Mouse (Mus musculus): ENCODE measurements around the gene Ciz1. TPM values are rescaled to one million over a fixed set of nuclear protein-coding genes. Genes with fewer than 3 reads are reported as not detected.

Gene Ciz1
- polyA plus RNA-seq, 1 experiment from 2014 or later: 47.5 TPM

DNA sequence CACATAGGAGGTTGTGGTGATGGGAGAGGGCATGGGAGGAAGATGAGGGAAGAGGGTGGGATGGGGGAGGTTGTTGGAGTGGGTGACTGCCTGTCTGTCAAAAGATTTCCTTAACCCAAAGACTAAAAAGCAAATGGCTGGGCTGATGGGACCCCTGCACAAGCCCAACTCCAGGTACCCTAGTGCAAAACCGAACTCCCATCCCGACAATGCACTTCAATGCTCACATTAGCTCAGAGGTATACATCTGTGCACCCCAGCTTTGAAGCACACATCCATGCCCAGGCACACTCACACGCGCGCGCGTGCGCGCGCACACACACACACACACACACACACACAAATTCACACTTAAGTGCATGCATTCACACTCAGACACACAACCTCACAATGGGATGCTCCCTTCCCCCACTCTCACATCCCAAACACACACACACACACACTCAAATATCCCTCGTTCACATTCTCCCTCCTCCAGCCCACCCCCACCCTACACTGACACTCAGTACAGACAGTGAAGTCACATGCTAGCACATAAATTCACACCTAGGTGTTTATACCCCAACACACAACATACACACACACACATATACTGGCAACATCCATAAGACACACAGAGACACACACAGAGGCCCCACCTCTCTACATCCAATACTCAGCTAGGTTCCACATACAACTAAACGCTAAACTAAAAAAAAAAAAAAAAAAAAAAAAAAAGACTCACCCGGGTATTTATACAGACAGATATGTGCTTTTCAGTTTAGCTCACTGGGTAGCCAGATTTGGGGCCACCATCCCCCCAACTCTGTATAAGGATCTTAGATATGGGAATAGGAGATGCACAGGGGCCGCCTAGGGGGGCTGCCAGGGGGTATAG, 33.2 kb upstream of the Ciz1 start:
- 82% methylated on average over 14 of the region's 14 CpGs for whole genome bisulfite sequencing
- Histone ChIP-seq H3K4me3 (replicated peaks; ENCODE audit: low read length) (peak overlapping the region; percentile 14), H3K4me1 (replicated peaks; ENCODE audit: control insufficient read depth, insufficient read depth, low read length) (peaks cover 28% of the 10 kb centered on the region), H3K36me3 (replicated peaks; ENCODE audit: control insufficient read depth, insufficient read depth) (peaks cover 52% of the 10 kb centered on the region), H3K4me2 (replicated peaks) (peak overlapping the region; percentile 40), H3K27me3 (ENCODE audit: control insufficient read depth, insufficient read depth, low read length) (peaks cover 5% of the 10 kb centered on the region; the same call in 1 of the 2 replicates), H3K9me3 (ENCODE audit: control insufficient read depth, low read length) (no peaks in the 10 kb centered on the region), H3K9ac (peak overlapping the region; percentile 20; the same call in 1 of the 2 replicates), H3K27ac (peak overlapping the region; percentile 24; the same call in 1 of the 2 replicates)
- DNase-seq (ENCODE audit: low spot score) (no peak), ATAC-seq (ENCODE audit: low FRiP score) (no peak)

DNA sequence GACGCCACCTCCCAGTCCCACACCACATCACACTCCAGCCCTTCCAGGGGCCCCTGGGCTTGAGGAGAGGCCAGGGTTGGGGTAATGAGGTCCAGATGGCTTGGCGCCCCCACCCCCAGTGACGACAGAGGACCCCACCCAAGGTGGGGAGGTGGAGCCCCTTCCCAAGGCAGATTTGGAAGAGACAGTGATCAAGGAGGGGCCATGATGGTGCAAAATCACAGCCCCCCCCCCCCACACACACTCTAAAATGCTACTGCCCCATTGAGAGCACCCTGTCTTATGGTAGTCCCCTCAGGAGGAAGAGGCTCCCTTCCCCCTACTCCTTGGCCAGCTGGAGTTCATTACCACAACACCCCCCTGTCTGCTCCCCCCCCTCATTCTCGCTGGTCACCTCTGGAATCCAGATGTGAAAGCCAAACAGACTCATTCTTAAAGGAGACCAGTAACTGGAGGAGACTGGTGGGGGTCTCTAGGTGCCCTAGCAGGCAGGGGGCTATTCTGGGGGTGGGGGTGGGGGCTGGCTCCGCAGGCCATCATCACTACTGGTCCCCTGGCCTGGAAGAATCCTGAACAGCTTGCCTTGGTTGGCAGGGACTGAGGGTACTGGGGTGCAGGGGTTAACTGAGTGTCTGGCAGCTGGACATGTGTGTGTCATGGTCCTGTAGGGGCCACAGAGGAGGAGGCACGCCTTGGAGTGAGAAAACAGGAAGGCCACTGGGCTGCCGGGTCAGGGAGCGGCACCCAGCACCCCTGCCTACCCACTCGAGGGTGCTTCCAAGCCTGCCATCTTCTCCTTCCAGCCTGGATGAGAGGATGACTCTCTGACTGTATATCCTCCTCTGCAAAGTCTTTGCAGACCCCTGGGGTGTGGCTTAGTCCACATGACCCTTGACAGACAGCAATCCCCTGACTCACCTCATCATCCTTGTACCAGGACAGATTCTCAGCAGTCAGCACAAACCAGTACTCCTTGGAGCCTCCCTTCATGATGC, 32.2 kb upstream of the Ciz1 start:
- peaks cover 28% of the 10 kb centered on the region for H3K4me1 ChIP-seq (replicated peaks; ENCODE audit: control insufficient read depth, insufficient read depth, low read length)
- DNase-seq (ENCODE audit: low spot score): no peak
- peaks cover 50% of the 10 kb centered on the region for H3K36me3 ChIP-seq (replicated peaks; ENCODE audit: control insufficient read depth, insufficient read depth)
- peaks cover 2% of the 10 kb centered on the region; the same call in 1 of the 2 replicates for H3K27me3 ChIP-seq (ENCODE audit: control insufficient read depth, insufficient read depth, low read length)
- ATAC-seq (ENCODE audit: low FRiP score): no peak
- H3K4me2 ChIP-seq (replicated peaks): no peak overlapping the region
- H3K4me3 ChIP-seq (replicated peaks; ENCODE audit: low read length): no peak overlapping the region
- H3K9me3 ChIP-seq (ENCODE audit: control insufficient read depth, low read length): no peaks in the 10 kb centered on the region
- WGBS: 59% methylated on average over 9 of the region's 9 CpGs
- H3K27ac ChIP-seq: no peak overlapping the region
- H3K9ac ChIP-seq: 0 out of 2 replicates have a peak overlapping the region, but pooled peaks have one; percentile 20

DNA sequence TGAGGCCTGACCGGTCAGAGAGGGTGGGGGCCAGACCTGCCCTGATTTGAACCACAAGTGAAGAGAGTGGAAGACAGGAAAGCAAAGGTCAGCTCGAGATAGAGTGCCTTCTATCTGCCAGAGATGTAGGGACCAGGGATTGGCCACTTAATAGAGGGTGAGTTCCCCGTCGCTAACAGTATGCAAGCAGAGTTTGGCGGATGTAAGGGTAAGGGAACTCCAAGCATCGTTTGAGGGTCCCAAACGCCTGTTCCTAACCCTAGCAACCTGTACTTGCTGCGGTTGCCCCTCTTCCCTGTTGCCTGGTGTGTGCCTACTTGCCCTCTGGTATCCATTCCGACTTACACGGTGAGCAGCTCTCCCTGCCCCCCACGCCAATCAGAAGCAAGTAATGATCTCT, 31.4 kb upstream of the Ciz1 start:
- H3K36me3 ChIP-seq (replicated peaks; ENCODE audit: control insufficient read depth, insufficient read depth): peaks cover 50% of the 10 kb centered on the region
- DNase-seq (ENCODE audit: low spot score) (no peak), ATAC-seq (ENCODE audit: low FRiP score) (no peak)
- H3K9me3 ChIP-seq (ENCODE audit: control insufficient read depth, low read length): no peaks in the 10 kb centered on the region
- no peak overlapping the region for H3K4me3 ChIP-seq (replicated peaks; ENCODE audit: low read length)
- 70% methylated on average over 11 of the region's 11 CpGs for WGBS
- no peak overlapping the region for H3K4me2 ChIP-seq (replicated peaks)
- no peak overlapping the region for H3K9ac ChIP-seq
- H3K27me3 ChIP-seq (ENCODE audit: control insufficient read depth, insufficient read depth, low read length): no peaks in the 10 kb centered on the region
- H3K27ac ChIP-seq: no peak overlapping the region
- H3K4me1 ChIP-seq (replicated peaks; ENCODE audit: control insufficient read depth, insufficient read depth, low read length): peaks cover 28% of the 10 kb centered on the region

DNA sequence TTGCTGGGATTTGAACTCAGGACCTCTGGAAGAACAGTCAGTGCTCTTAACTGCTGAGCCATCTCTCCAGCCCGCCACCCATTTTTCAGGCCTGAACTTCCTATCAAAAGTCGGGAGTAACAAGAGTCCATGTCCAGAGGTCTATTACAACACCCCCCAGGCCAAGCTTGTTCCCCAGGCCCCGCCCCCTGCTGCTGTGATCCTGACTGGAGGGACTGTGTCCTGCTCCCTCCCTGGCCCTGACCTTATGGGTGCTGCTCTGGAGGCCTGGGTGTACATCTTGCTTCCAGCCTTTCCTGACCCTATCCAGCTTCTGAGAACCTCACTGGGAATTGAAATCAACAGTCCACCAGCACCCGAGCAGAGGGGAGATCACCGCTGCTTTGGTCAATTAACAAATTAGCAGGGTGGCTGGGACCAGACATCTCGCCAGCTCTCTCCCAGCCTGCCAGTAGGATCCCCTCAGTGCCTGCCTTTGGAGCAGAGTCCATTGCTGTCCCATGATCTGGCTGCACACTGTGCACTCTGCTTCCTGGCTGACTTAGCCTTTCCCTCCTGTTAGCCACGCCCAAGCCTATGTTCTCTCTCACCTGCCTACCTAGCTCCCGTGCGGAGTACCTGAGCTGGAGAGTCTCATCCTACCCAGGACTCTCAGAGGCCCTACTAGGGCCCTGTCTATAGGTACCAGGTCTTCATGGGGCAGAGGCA, 30.4 kb upstream of the Ciz1 start:
- peak overlapping the region; percentile 89 for H3K27ac ChIP-seq
- H3K9ac ChIP-seq: no peak overlapping the region
- peaks cover 50% of the 10 kb centered on the region for H3K36me3 ChIP-seq (replicated peaks; ENCODE audit: control insufficient read depth, insufficient read depth)
- H3K4me3 ChIP-seq (replicated peaks; ENCODE audit: low read length): no peak overlapping the region
- ATAC-seq (ENCODE audit: low FRiP score) (no peak), DNase-seq (ENCODE audit: low spot score) (no peak)
- peaks cover 28% of the 10 kb centered on the region for H3K4me1 ChIP-seq (replicated peaks; ENCODE audit: control insufficient read depth, insufficient read depth, low read length)
- H3K27me3 ChIP-seq (ENCODE audit: control insufficient read depth, insufficient read depth, low read length): no peaks in the 10 kb centered on the region
- H3K9me3 ChIP-seq (ENCODE audit: control insufficient read depth, low read length): no peaks in the 10 kb centered on the region
- 72% methylated on average over 9 of the region's 9 CpGs for WGBS
- H3K4me2 ChIP-seq (replicated peaks): no peak overlapping the region

DNA sequence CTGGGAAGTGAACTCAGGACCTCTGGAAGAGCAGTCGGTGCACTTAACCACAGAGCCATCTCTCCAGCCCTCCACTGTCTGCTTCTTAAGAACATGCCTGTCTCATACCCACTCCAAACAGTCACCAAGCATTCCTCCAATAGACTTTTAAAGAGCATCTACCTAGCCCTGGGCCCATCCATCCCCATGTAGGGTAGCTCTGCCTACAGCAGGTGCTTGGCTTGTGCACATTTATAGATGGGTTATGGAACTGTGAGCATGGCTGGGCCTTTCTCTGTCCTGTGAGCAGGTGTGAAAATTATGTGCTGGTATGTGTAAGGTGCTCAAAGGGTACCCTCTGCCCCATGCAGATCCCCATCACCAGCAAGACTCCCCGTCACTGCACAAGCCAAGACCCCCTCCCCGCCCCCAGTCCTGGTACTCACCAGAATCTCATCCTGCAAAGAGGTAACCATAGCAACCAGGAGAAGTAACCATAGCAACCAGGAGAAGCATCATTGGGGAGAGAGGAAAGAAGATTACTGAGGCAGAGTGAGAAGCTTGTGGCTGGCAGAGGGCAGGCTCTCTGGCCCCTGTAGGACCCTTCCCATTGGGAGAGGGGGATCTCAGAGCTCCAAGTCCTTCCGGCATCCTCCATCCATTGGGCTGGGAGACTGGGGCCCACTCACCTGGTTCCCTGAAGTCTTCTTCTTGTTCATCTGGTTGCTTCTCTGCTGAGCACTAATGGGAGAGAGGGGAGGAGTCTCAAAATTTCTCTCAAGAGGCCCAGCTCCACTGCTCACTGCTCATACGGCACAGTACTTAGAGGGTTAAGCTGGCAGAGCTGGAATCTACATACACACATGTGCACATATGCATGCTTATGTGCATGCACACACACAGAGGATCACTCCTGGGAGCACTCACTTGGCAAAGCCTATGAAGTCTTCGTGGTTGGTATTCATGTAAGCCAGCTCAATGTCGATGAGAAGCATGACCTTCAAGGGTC, 29.1 kb upstream of the Ciz1 start:
- H3K27me3 ChIP-seq (ENCODE audit: control insufficient read depth, insufficient read depth, low read length): no peaks in the 10 kb centered on the region
- WGBS: 37% methylated on average over 7 of the region's 7 CpGs
- H3K4me3 ChIP-seq (replicated peaks; ENCODE audit: low read length): no peak overlapping the region
- peaks cover 25% of the 10 kb centered on the region for H3K4me1 ChIP-seq (replicated peaks; ENCODE audit: control insufficient read depth, insufficient read depth, low read length)
- H3K9ac ChIP-seq: peak overlapping the region; percentile 32
- peak; percentile 84 for ATAC-seq (ENCODE audit: low FRiP score)
- no peaks in the 10 kb centered on the region for H3K9me3 ChIP-seq (ENCODE audit: control insufficient read depth, low read length)
- DNase-seq (ENCODE audit: low spot score): peak; percentile 76
- H3K36me3 ChIP-seq (replicated peaks; ENCODE audit: control insufficient read depth, insufficient read depth): peaks cover 47% of the 10 kb centered on the region
- H3K4me2 ChIP-seq (replicated peaks): peak overlapping the region; percentile 17
- peak overlapping the region; percentile 89 for H3K27ac ChIP-seq

DNA sequence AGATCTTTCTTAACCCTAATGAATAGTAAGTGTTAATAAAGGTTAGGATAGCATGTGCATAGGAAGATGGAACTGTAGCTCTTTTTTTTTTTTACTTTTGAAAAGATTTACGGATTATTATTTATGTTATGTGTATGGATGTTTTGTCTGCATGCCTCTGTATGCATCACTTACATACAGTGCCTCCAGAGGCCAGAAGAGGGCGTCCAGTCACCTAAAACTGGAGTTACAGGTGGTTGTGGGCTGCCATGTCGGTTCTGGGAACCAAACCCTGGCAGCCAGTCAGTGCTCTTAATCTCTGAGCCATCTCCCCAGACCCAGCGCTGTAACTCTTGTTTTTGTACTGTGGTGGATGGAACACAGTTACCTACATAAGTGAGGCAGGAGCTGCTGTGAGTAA, 27.8 kb upstream of the Ciz1 start:
- no peak for DNase-seq (ENCODE audit: low spot score)
- Histone ChIP-seq H3K27me3 (ENCODE audit: control insufficient read depth, insufficient read depth, low read length) (no peaks in the 10 kb centered on the region), H3K4me2 (replicated peaks) (no peak overlapping the region), H3K9ac (no peak overlapping the region), H3K36me3 (replicated peaks; ENCODE audit: control insufficient read depth, insufficient read depth) (peaks cover 45% of the 10 kb centered on the region), H3K4me1 (replicated peaks; ENCODE audit: control insufficient read depth, insufficient read depth, low read length) (peaks cover 18% of the 10 kb centered on the region), H3K4me3 (replicated peaks; ENCODE audit: low read length) (no peak overlapping the region), H3K27ac (peak overlapping the region; percentile 89; the same call in 1 of the 2 replicates), H3K9me3 (ENCODE audit: control insufficient read depth, low read length) (no peaks in the 10 kb centered on the region)
- ATAC-seq (ENCODE audit: low FRiP score): no peak
- 62% methylated on average over 4 of the region's 4 CpGs for WGBS

DNA sequence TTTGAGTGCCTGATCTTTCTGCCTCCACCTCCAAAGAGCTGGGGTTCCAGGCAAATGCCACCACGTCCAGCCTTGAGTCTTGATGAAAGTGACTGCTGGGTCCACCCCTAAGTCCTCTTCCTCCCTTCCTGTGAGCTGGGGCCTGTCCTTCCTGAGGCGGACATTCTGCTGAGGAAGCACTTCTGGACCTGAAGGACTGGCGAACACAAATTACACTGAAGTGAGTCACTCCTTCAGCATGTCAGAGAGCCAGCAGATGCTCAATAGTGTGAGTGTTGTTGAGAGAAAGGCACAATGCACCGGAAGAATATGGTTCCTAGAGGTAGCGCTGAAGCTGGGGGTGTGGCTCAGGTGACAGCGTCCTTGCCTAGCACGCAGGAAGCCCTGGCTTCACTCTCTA, 26.8 kb upstream of the Ciz1 start:
- Histone ChIP-seq H3K4me1 (replicated peaks; ENCODE audit: control insufficient read depth, insufficient read depth, low read length) (peaks cover 18% of the 10 kb centered on the region), H3K36me3 (replicated peaks; ENCODE audit: control insufficient read depth, insufficient read depth) (peaks cover 38% of the 10 kb centered on the region), H3K9me3 (ENCODE audit: control insufficient read depth, low read length) (no peaks in the 10 kb centered on the region), H3K27ac (no peak overlapping the region), H3K9ac (no peak overlapping the region), H3K4me2 (replicated peaks) (no peak overlapping the region), H3K27me3 (ENCODE audit: control insufficient read depth, insufficient read depth, low read length) (no peaks in the 10 kb centered on the region), H3K4me3 (replicated peaks; ENCODE audit: low read length) (no peak overlapping the region)
- no peak for ATAC-seq (ENCODE audit: low FRiP score)
- 75% methylated on average over 7 of the region's 7 CpGs for WGBS
- DNase-seq (ENCODE audit: low spot score): no peak

DNA sequence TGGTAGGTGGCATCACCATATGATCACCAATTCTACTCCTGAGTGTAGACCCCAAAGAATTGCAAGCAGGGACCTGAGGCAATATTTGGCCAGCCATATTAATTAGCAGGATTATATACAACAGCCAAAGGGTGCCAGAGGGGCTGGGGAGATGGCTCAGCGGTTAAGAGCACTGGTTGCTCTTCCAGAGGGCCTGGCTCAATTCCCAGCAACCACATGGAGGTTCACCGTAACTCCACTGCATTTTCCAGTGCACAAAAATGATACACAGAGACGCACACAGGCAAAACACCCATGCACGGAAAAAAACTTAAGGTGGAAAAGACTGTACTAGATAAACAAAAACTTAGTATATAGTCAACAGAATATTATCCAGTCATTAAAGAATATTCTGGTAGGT, 24.9 kb upstream of the Ciz1 start:
- H3K27me3 ChIP-seq (ENCODE audit: control insufficient read depth, insufficient read depth, low read length): no peaks in the 10 kb centered on the region
- no peak overlapping the region for H3K9ac ChIP-seq
- 79% methylated on average over 4 of the region's 4 CpGs for WGBS
- H3K27ac ChIP-seq: no peak overlapping the region
- H3K9me3 ChIP-seq (ENCODE audit: control insufficient read depth, low read length): no peaks in the 10 kb centered on the region
- peaks cover 40% of the 10 kb centered on the region for H3K36me3 ChIP-seq (replicated peaks; ENCODE audit: control insufficient read depth, insufficient read depth)
- no peak for ATAC-seq (ENCODE audit: low FRiP score)
- H3K4me1 ChIP-seq (replicated peaks; ENCODE audit: control insufficient read depth, insufficient read depth, low read length): peaks cover 12% of the 10 kb centered on the region
- H3K4me3 ChIP-seq (replicated peaks; ENCODE audit: low read length): no peak overlapping the region
- H3K4me2 ChIP-seq (replicated peaks): no peak overlapping the region
- no peak for DNase-seq (ENCODE audit: low spot score)

All from hindbrain, embryonic 14.5 days (tissue).